Mouse (Mus musculus) spleen, adult 2 months (tissue): ENCODE results near the gene Cacna1a.

Experiments
- CTCF ChIP-seq: fragments of 200-500 bp; IDR thresholded peaks from 2 replicates; pipeline ENCODE4 v1.5.1; 2011; ENCODE audit warnings: mild to moderate bottlenecking, inconsistent platforms; ENCODE audit not compliant: insufficient read depth, insufficient read length, insufficient replicate concordance; ENCODE audit errors: extremely low read depth
- POLR2A ChIP-seq: fragments of 200-500 bp; IDR thresholded peaks from 2 replicates; pipeline ENCODE4 v1.6.1; 2011; ENCODE audit warnings: low read depth, low read length, inconsistent platforms

DNA sequence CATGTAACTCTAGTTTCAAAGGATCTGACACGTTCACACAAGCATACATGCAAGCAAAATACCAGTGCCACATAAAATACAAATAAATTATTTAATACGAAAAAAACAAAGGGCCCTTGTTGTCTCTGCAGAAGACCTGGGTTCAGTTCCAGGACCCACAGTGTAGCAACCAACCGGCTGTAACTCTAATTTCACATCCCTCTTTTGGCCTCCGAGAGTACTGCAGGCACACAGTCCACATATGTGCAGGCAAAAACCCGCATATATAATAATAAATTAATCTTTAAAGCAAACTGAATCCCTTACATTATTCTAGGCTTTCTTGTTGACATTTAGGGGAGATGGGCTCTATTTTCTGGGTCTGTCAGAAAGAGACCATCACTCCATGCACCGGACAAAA lies 258.6 kb downstream of the Cacna1a start:
- TF ChIP-seq CTCF (no peak), POLR2A (no peak)
